Mouse (Mus musculus): ENCODE data around the gene Cd3e. TPM values are rescaled to one million over a fixed set of nuclear protein-coding genes. Genes with fewer than 3 reads are reported as not detected.

The Cd3e gene
- polyA plus RNA-seq, 1 experiment: not detected

GRCm38 (mm10) chr9:45022800-45023199 is 13.4 kb upstream of the Cd3e start:
- H3K4me3 ChIP-seq: no peak overlapping the region
- H3ac ChIP-seq (ENCODE audit: control insufficient read depth, insufficient read length): no peak overlapping the region
- H3K4me2 ChIP-seq (ENCODE audit: low read depth): no peak overlapping the region
- H3K36me3 ChIP-seq (ENCODE audit: control insufficient read depth, insufficient read depth): no peaks in the 10 kb centered on the region
- peaks cover 32% of the 10 kb centered on the region for H3K27me3 ChIP-seq (ENCODE audit: control insufficient read depth, insufficient read depth, insufficient read length)
- no peaks in the 10 kb centered on the region for H3K79me2 ChIP-seq (ENCODE audit: control insufficient read depth, insufficient read depth)
- TF ChIP-seq REST (IDR thresholded peaks at IDR 0.05; ENCODE audit: insufficient read depth, insufficient read length) (no peak), TCF3 (IDR thresholded peaks at IDR 0.05; ENCODE audit: insufficient read length, low read depth) (no peak)

- Histone ChIP-seq H3K79me2 (ENCODE audit: control insufficient read depth, insufficient read depth) (no peaks in the 10 kb centered on the region), H3K4me3 (no peak overlapping the region), H3K27me3 (ENCODE audit: control insufficient read depth, insufficient read depth, insufficient read length) (no peaks in the 10 kb centered on the region), H3ac (ENCODE audit: control insufficient read depth, insufficient read length) (no peak overlapping the region), H3K4me2 (ENCODE audit: low read depth) (no peak overlapping the region), H3K36me3 (ENCODE audit: control insufficient read depth, insufficient read depth) (no peaks in the 10 kb centered on the region)
- TF ChIP-seq E2F4 (IDR thresholded peaks at IDR 0.05; ENCODE audit: insufficient read depth) (no peak), TCF3 (IDR thresholded peaks at IDR 0.05; ENCODE audit: insufficient read length, low read depth) (no peak), POLR2A (IDR thresholded peaks at IDR 0.05; ENCODE audit: insufficient read length, low read depth) (no peak), TCF12 (IDR thresholded peaks at IDR 0.05; ENCODE audit: insufficient read depth, poor library complexity, severe bottlenecking) (no peak), POLR2AphosphoS2 (IDR thresholded peaks at IDR 0.05; ENCODE audit: insufficient read length, low read depth) (no peak), MAX (IDR thresholded peaks at IDR 0.05; ENCODE audit: low read depth) (no peak), USF1 (IDR thresholded peaks at IDR 0.05; ENCODE audit: low read depth) (no peak), MYOG (IDR thresholded peaks at IDR 0.05; ENCODE audit: control insufficient read depth in 1 of 3, insufficient read depth in 1 of 3, insufficient read length in 2 of 3, low read depth in 2 of 3) (no peak), MYOD1 (IDR thresholded peaks at IDR 0.05; ENCODE audit: control insufficient read depth in 1 of 3, insufficient read length in 2 of 3, low read depth in 2 of 3) (no peak), CEBPB (IDR thresholded peaks at IDR 0.05; ENCODE audit: insufficient read depth, poor library complexity, severe bottlenecking) (no peak)
Measured at GRCm38 (mm10) chr9:45018031-45018430, 8.6 kb upstream of the Cd3e start.

- H3K27me3 ChIP-seq (ENCODE audit: control insufficient read depth, insufficient read depth, insufficient read length): peaks cover 9% of the 10 kb centered on the region
- H3K4me2 ChIP-seq (ENCODE audit: low read depth): no peak overlapping the region
- no peaks in the 10 kb centered on the region for H3K36me3 ChIP-seq (ENCODE audit: control insufficient read depth, insufficient read depth)
- no peaks in the 10 kb centered on the region for H3K79me2 ChIP-seq (ENCODE audit: control insufficient read depth, insufficient read depth)
- TF ChIP-seq MYOG (IDR thresholded peaks at IDR 0.05; ENCODE audit: control insufficient read depth in 1 of 3, insufficient read depth in 1 of 3, insufficient read length in 2 of 3, low read depth in 2 of 3): no peak
- TF ChIP-seq TCF3 (IDR thresholded peaks at IDR 0.05; ENCODE audit: insufficient read length, low read depth): no peak
- no peak overlapping the region for H3ac ChIP-seq (ENCODE audit: control insufficient read depth, insufficient read length)
- H3K4me3 ChIP-seq: no peak overlapping the region
Measured at GRCm38 (mm10) chr9:45015841-45016240, 6.4 kb upstream of the Cd3e start.

- Histone ChIP-seq H3ac (ENCODE audit: control insufficient read depth, insufficient read length) (no peak overlapping the region), H3K36me3 (ENCODE audit: control insufficient read depth, insufficient read depth) (no peaks in the 10 kb centered on the region), H3K27me3 (ENCODE audit: control insufficient read depth, insufficient read depth, insufficient read length) (peaks cover 9% of the 10 kb centered on the region), H3K79me2 (ENCODE audit: control insufficient read depth, insufficient read depth) (no peaks in the 10 kb centered on the region), H3K4me3 (no peak overlapping the region), H3K4me2 (ENCODE audit: low read depth) (no peak overlapping the region)
- TF ChIP-seq CEBPB (IDR thresholded peaks at IDR 0.05; ENCODE audit: insufficient read depth, poor library complexity, severe bottlenecking): no peak
- TF ChIP-seq E2F4 (IDR thresholded peaks at IDR 0.05; ENCODE audit: insufficient read depth): no peak
- TF ChIP-seq USF1 (IDR thresholded peaks at IDR 0.05; ENCODE audit: low read depth): no peak
- no peak for TF ChIP-seq POLR2AphosphoS2 (IDR thresholded peaks at IDR 0.05; ENCODE audit: insufficient read length, low read depth)
- TF ChIP-seq MYOG (IDR thresholded peaks at IDR 0.05; ENCODE audit: control insufficient read depth in 1 of 3, insufficient read depth in 1 of 3, insufficient read length in 2 of 3, low read depth in 2 of 3): no peak
- no peak for TF ChIP-seq MAX (IDR thresholded peaks at IDR 0.05; ENCODE audit: low read depth)
- TF ChIP-seq MYOD1 (IDR thresholded peaks at IDR 0.05; ENCODE audit: control insufficient read depth in 1 of 3, insufficient read length in 2 of 3, low read depth in 2 of 3): no peak
- no peak for TF ChIP-seq TCF3 (IDR thresholded peaks at IDR 0.05; ENCODE audit: insufficient read length, low read depth)
- TF ChIP-seq POLR2A (IDR thresholded peaks at IDR 0.05; ENCODE audit: insufficient read length, low read depth): no peak
- no peak for TF ChIP-seq REST (IDR thresholded peaks at IDR 0.05; ENCODE audit: insufficient read depth, insufficient read length)
- TF ChIP-seq TCF12 (IDR thresholded peaks at IDR 0.05; ENCODE audit: insufficient read depth, poor library complexity, severe bottlenecking): no peak
- TF ChIP-seq SRF (IDR thresholded peaks at IDR 0.05; ENCODE audit: control insufficient read depth, insufficient read length, low read depth): no peak
Measured at GRCm38 (mm10) chr9:45014879-45015278, 5.5 kb upstream of the Cd3e start.

- no peaks in the 10 kb centered on the region for H3K36me3 ChIP-seq (ENCODE audit: control insufficient read depth, insufficient read depth)
- no peak overlapping the region for H3K4me3 ChIP-seq
- no peak overlapping the region for H3ac ChIP-seq (ENCODE audit: control insufficient read depth, insufficient read length)
- no peak for TF ChIP-seq MYOG (IDR thresholded peaks at IDR 0.05; ENCODE audit: control insufficient read depth in 1 of 3, insufficient read depth in 1 of 3, insufficient read length in 2 of 3, low read depth in 2 of 3)
- TF ChIP-seq POLR2A (IDR thresholded peaks at IDR 0.05; ENCODE audit: insufficient read length, low read depth): no peak
- TF ChIP-seq USF1 (IDR thresholded peaks at IDR 0.05; ENCODE audit: low read depth): no peak
- no peak for TF ChIP-seq MYOD1 (IDR thresholded peaks at IDR 0.05; ENCODE audit: control insufficient read depth in 1 of 3, insufficient read length in 2 of 3, low read depth in 2 of 3)
- TF ChIP-seq POLR2AphosphoS2 (IDR thresholded peaks at IDR 0.05; ENCODE audit: insufficient read length, low read depth): no peak
- no peak for TF ChIP-seq REST (IDR thresholded peaks at IDR 0.05; ENCODE audit: insufficient read depth, insufficient read length)
- peaks cover 9% of the 10 kb centered on the region for H3K27me3 ChIP-seq (ENCODE audit: control insufficient read depth, insufficient read depth, insufficient read length)
- H3K4me2 ChIP-seq (ENCODE audit: low read depth): no peak overlapping the region
- H3K79me2 ChIP-seq (ENCODE audit: control insufficient read depth, insufficient read depth): no peaks in the 10 kb centered on the region
Measured at GRCm38 (mm10) chr9:45011291-45011690, 1.9 kb upstream of the Cd3e start.

All from myocyte (in vitro differentiated cells).